Mouse (Mus musculus): Measurements from ENCODE around the gene Map3k4.

- TF ChIP-seq MYOG (IDR thresholded peaks at IDR 0.05; ENCODE audit: control insufficient read depth in 1 of 3, insufficient read depth in 1 of 3, insufficient read length in 2 of 3, low read depth in 2 of 3) (no peak), USF1 (IDR thresholded peaks at IDR 0.05; ENCODE audit: low read depth) (no peak), TCF12 (IDR thresholded peaks at IDR 0.05; ENCODE audit: insufficient read depth, poor library complexity, severe bottlenecking) (no peak)
Observed at GRCm38 (mm10) chr17:12249783-12250504, 68.7 kb downstream of the Map3k4 start.

Data from myocyte (in vitro differentiated cells).